Mouse (Mus musculus) thymus, postnatal 4 days (tissue): ENCODE measurements at regions not wholly inside any gene's neighbourhood (a gene's known extent, or its start where the extent isn't known, plus 50 kb on each side); places are given as distances from the start of the nearest gene placed in this dataset.
A peak's percentile ranks its signal among the peaks of the same experiment; 100 is the strongest.
"Not testable (repeated sequence)": the region's sequence is repeated elsewhere in the genome, so short reads cannot be mapped to it uniquely, and the experiment has no call there.

Experiments
- DNase-seq: peaks from one replicate; pipeline ENCODE4 v3.0.0; 2021

- DNase-seq = no peak
These were observed 87.4 kb downstream of the Fam174b start for GRCm38 (mm10) chr7:73827549-73827948.

GRCm38 (mm10) chr7:73830581-73830980 is 90.5 kb downstream of the Fam174b start:
- no peak for DNase-seq

- DNase-seq = no peak
These were observed 100.3 kb downstream of the Fam174b start for GRCm38 (mm10) chr7:73840381-73840780.

GRCm38 (mm10) chr7:73852184-73852583 is 112.1 kb downstream of the Fam174b start:
- no peak for DNase-seq

- not testable (repeated sequence) for DNase-seq
These were observed 113.3 kb downstream of the Fam174b start for GRCm38 (mm10) chr7:73853296-73853950.

GRCm38 (mm10) chr7:73855489-73855888 is 115.4 kb downstream of the Fam174b start:
- DNase-seq = peak; percentile 46

- no peak for DNase-seq
These were observed 116.8 kb downstream of the Fam174b start for GRCm38 (mm10) chr7:73856908-73857307.

GRCm38 (mm10) chr7:73865086-73865485 is 125.0 kb downstream of the Fam174b start:
- no peak for DNase-seq

- no peak for DNase-seq
These were observed 132.1 kb downstream of the Fam174b start for GRCm38 (mm10) chr7:73872181-73872580.

GRCm38 (mm10) chr7:73881252-73882042 is 132.0 kb downstream of the St8sia2 start:
- DNase-seq = no peak

- no peak for DNase-seq
These were observed 127.3 kb downstream of the St8sia2 start for GRCm38 (mm10) chr7:73886152-73886551.
